Mouse (Mus musculus) bone marrow macrophage, adult 2 months (primary cell): ENCODE measurements around the gene Prkce.

ENCODE experiments used
- CTCF ChIP-seq: IDR thresholded peaks from 2 replicates; pipeline ENCODE4 v1.5.1; 2012; ENCODE audit warnings: low read depth, mild to moderate bottlenecking, low read length, moderate library complexity
- POLR2A ChIP-seq: IDR thresholded peaks from 2 replicates; pipeline ENCODE4 v1.6.1; 2012; ENCODE audit warnings: mild to moderate bottlenecking, low read depth, low read length, borderline replicate concordance

DNA sequence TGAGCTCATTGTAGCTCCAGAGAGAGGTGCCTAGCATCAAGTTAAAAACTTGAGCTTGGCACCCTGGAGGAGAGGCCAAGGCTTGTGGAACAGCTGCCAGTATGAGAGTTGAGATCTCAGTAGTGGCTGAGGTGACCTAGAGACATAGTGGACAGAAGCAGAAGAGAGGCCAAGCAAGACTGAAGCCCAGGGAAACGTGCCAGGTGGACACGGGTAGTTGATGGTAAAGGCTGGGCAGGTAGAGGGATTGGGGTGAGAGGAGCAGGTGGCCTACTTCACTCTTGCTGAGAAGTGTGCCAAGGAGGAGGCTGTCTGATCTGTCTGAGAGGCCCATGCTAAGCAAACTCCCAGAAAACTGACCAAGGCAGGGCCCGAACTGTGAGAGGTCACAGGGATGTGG lies 44.6 kb downstream of the Prkce start:
- TF ChIP-seq POLR2A (no peak), CTCF (no peak)
